Mouse (Mus musculus): ENCODE results near the gene Tmem92. TPM values are rescaled to one million over a fixed set of nuclear protein-coding genes. Genes with fewer than 3 reads are reported as not detected.

Gene Tmem92
- polyA plus RNA-seq, 1 experiment from 2014 or later: not detected

GRCm38 (mm10) chr11:94760799-94761198, 21.7 kb downstream of the Tmem92 start:
- Histone ChIP-seq H3K27me3 (no peaks in the 10 kb centered on the region), H3K27ac (replicated peaks) (no peak overlapping the region), H3K4me3 (no peak overlapping the region), H3K4me2 (replicated peaks) (no peak overlapping the region), H3K36me3 (no peaks in the 10 kb centered on the region), H3K9ac (replicated peaks) (no peak overlapping the region), H3K9me3 (no peaks in the 10 kb centered on the region), H3K4me1 (no peaks in the 10 kb centered on the region)
- ATAC-seq (ENCODE audit: low FRiP score, low read depth): no peak
- 77% methylated on average over 7 of the region's 7 CpGs for WGBS

DNA sequence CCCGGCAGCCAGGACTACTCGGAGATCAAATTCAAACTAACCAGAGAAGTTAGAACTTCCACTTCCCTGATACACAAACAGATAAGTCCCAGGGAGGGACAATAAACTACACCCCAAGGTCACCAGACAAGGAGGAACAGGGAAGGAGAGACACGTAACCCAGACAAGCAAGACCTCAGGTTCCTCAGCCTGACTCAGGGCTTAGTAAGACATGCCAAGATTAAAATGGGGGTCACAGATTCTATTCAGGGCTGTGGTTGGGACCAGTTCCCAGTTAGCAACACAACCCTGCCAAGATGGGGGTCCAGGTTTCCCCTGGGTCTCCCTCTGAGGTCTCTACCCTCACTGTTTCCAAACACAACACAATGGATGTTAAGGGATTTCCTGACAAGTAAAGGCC, 22.1 kb downstream of the Tmem92 start:
- H3K9me3 ChIP-seq: no peaks in the 10 kb centered on the region
- no peaks in the 10 kb centered on the region for H3K27me3 ChIP-seq
- H3K36me3 ChIP-seq: no peaks in the 10 kb centered on the region
- H3K4me2 ChIP-seq (replicated peaks): no peak overlapping the region
- no peak overlapping the region for H3K4me3 ChIP-seq
- no peak overlapping the region for H3K9ac ChIP-seq (replicated peaks)
- no peak for ATAC-seq (ENCODE audit: low FRiP score, low read depth)
- WGBS: 89% methylated on average over 3 of the region's 3 CpGs
- H3K27ac ChIP-seq (replicated peaks): no peak overlapping the region
- no peaks in the 10 kb centered on the region for H3K4me1 ChIP-seq

- 82% methylated on average over 6 of the region's 6 CpGs for WGBS
Measured at GRCm38 (mm10) chr11:94759916-94760315, 22.6 kb downstream of the Tmem92 start.

GRCm38 (mm10) chr11:94752946-94753713, 29.4 kb downstream of the Tmem92 start:
- no peak overlapping the region for H3K27ac ChIP-seq (replicated peaks)
- no peaks in the 10 kb centered on the region for H3K27me3 ChIP-seq
- no peak overlapping the region for H3K4me3 ChIP-seq
- no peaks in the 10 kb centered on the region for H3K4me1 ChIP-seq
- no peaks in the 10 kb centered on the region for H3K9me3 ChIP-seq
- no peak for ATAC-seq (ENCODE audit: low FRiP score, low read depth)
- no peaks in the 10 kb centered on the region for H3K36me3 ChIP-seq
- 65% methylated on average over 2 of the region's 2 CpGs for WGBS
- no peak overlapping the region for H3K9ac ChIP-seq (replicated peaks)
- H3K4me2 ChIP-seq (replicated peaks): no peak overlapping the region

More at GRCm38 (mm10) chr11:94759916-94760315, 22.6 kb downstream of the Tmem92 start:
- no peak overlapping the region for H3K9ac ChIP-seq (replicated peaks)
- ATAC-seq (ENCODE audit: low FRiP score, low read depth): no peak
- H3K36me3 ChIP-seq: no peaks in the 10 kb centered on the region
- no peak overlapping the region for H3K4me3 ChIP-seq
- no peak overlapping the region for H3K27ac ChIP-seq (replicated peaks)
- H3K4me2 ChIP-seq (replicated peaks): no peak overlapping the region
- no peaks in the 10 kb centered on the region for H3K27me3 ChIP-seq
- no peaks in the 10 kb centered on the region for H3K9me3 ChIP-seq
- no peaks in the 10 kb centered on the region for H3K4me1 ChIP-seq

GRCm38 (mm10) chr11:94741732-94742272, 40.7 kb downstream of the Tmem92 start, which contains the start of gene Cdc34b:
Cdc34b (plus strand) TSS chr11:94741782.
- H3K9me3 ChIP-seq: no peaks in the 10 kb centered on the region
- no peaks in the 10 kb centered on the region for H3K4me1 ChIP-seq
- no peak within 1 kb of the TSS for H3K4me3 ChIP-seq
- H3K36me3 ChIP-seq: no peaks in the 10 kb centered on the region
- H3K9ac ChIP-seq (replicated peaks): no peak within 1 kb of the TSS
- WGBS: 75% methylated on average over 28 of the region's 29 CpGs
- no peak within 1 kb of the TSS for H3K4me2 ChIP-seq (replicated peaks)
- no peaks in the 10 kb centered on the region for H3K27me3 ChIP-seq
- no peak for ATAC-seq (ENCODE audit: low FRiP score, low read depth)
- H3K27ac ChIP-seq (replicated peaks): no peak within 1 kb of the TSS

DNA sequence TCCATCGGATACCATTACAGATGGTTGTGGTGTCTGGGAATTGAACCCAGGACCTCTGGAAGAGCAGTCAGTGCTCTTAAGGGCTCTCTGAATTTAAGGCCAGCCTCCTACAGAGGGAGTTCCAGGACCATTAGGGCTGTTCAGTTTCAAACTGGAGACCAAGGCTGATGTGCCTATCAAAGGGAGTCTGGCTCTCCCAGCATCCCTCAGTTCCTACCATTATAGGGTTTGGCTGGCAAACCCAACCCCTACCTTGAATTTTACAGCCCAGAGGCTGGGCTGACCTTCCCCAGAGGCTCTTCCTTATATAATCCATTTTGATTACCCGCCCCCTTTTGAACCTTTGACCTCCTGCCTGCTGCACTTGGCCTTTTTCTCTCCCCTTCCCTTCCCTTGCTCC, 46.8 kb downstream of the Tmem92 start:
- WGBS: 79% methylated on average over 2 of the region's 2 CpGs
- H3K9ac ChIP-seq (replicated peaks): no peak overlapping the region
- H3K4me2 ChIP-seq (replicated peaks): no peak overlapping the region
- no peaks in the 10 kb centered on the region for H3K4me1 ChIP-seq
- H3K36me3 ChIP-seq: no peaks in the 10 kb centered on the region
- no peaks in the 10 kb centered on the region for H3K9me3 ChIP-seq
- ATAC-seq (ENCODE audit: low FRiP score, low read depth): no peak
- H3K27ac ChIP-seq (replicated peaks): no peak overlapping the region
- H3K27me3 ChIP-seq: no peaks in the 10 kb centered on the region
- H3K4me3 ChIP-seq: no peak overlapping the region

DNA sequence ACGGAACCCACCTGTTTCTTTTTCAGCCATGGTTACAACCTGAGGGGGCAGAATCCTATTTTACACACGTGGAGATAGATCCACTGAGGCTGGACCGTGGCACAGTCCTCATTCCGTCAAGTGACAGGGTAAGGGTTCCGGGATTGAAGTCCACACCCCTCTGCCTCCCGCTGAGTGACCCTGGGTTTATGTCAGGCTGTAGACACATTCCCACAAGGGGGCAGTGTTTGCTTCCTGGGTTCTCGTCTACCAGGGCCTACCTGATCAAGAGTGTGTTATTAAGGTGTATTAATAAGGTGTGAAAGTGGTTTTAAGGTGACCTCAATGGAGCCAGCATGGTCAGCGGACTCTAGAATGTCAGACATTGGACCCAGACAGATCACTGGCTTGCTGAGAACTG, 49.7 kb downstream of the Tmem92 start:
- Histone ChIP-seq H3K9ac (replicated peaks) (no peak overlapping the region), H3K4me3 (no peak overlapping the region), H3K36me3 (no peaks in the 10 kb centered on the region), H3K27me3 (no peaks in the 10 kb centered on the region), H3K27ac (replicated peaks) (no peak overlapping the region), H3K4me1 (no peaks in the 10 kb centered on the region), H3K4me2 (replicated peaks) (no peak overlapping the region), H3K9me3 (no peaks in the 10 kb centered on the region)
- ATAC-seq (ENCODE audit: low FRiP score, low read depth): no peak
- WGBS: 44% methylated on average over 8 of the region's 8 CpGs

DNA sequence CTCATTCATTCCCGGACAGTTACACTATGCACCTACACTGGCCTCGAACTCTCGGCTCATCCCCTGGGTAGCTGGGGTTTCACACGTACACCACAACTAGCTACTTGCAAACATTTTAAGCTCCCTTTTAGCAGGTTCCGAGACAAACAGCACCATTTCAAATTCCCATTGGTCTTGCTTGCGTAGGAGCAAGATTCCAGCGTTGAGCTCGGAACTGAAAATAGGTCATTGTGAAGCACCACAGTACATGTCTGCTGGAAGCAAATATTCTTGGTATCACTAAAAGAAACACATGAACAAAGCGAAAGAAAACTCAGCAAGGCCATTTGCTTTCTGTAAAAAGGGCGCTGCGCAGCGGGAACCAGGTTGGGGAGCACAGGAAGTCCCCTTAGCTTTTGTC, 51.3 kb downstream of the Tmem92 start:
- no peak overlapping the region for H3K4me2 ChIP-seq (replicated peaks)
- H3K4me1 ChIP-seq: no peaks in the 10 kb centered on the region
- H3K9ac ChIP-seq (replicated peaks): no peak overlapping the region
- WGBS: 89% methylated on average over 12 of the region's 12 CpGs
- no peak for ATAC-seq (ENCODE audit: low FRiP score, low read depth)
- no peaks in the 10 kb centered on the region for H3K36me3 ChIP-seq
- H3K4me3 ChIP-seq: no peak overlapping the region
- H3K27me3 ChIP-seq: no peaks in the 10 kb centered on the region
- no peak overlapping the region for H3K27ac ChIP-seq (replicated peaks)
- no peaks in the 10 kb centered on the region for H3K9me3 ChIP-seq

DNA sequence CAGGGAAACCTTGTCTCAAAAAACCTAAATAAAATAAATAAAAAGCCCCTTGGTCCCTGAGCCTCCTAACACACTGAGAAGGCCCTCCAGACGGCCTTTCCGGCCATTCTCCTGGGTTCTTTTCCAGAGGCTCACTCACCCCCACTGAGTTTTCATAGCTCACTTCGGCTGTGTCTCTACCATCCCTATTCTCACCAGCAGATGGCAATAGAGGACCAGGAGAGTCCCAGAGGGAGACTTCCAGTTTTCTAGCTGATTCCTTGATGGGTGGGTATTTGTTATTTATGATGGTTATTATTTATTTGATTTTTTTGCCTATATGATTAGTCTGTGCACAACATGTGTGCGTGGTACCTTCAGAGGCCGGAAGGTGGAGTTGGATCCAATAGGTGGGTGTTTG, 52.2 kb downstream of the Tmem92 start:
- H3K9me3 ChIP-seq: no peaks in the 10 kb centered on the region
- ATAC-seq (ENCODE audit: low FRiP score, low read depth): no peak
- 35% methylated on average over 5 of the region's 5 CpGs for WGBS

GRCm38 (mm10) chr11:94729565-94729964, 52.9 kb downstream of the Tmem92 start:
- 33% methylated on average over 4 of the region's 4 CpGs for WGBS

More for the DNA sequence above, 52.2 kb downstream of the Tmem92 start:
- Histone ChIP-seq H3K4me2 (replicated peaks) (no peak overlapping the region), H3K27me3 (no peaks in the 10 kb centered on the region), H3K4me1 (no peaks in the 10 kb centered on the region), H3K9ac (replicated peaks) (no peak overlapping the region), H3K4me3 (no peak overlapping the region), H3K27ac (replicated peaks) (no peak overlapping the region), H3K36me3 (no peaks in the 10 kb centered on the region)

GRCm38 (mm10) chr11:94728545-94728944, 54.0 kb downstream of the Tmem92 start:
- Histone ChIP-seq H3K27ac (replicated peaks) (no peak overlapping the region), H3K4me2 (replicated peaks) (no peak overlapping the region), H3K27me3 (no peaks in the 10 kb centered on the region), H3K4me1 (no peaks in the 10 kb centered on the region), H3K9me3 (no peaks in the 10 kb centered on the region), H3K4me3 (no peak overlapping the region), H3K9ac (replicated peaks) (no peak overlapping the region), H3K36me3 (no peaks in the 10 kb centered on the region)
- 88% methylated on average over 3 of the region's 3 CpGs for WGBS
- no peak for ATAC-seq (ENCODE audit: low FRiP score, low read depth)

More at GRCm38 (mm10) chr11:94729565-94729964, 52.9 kb downstream of the Tmem92 start:
- Histone ChIP-seq H3K27ac (replicated peaks) (no peak overlapping the region), H3K9ac (replicated peaks) (no peak overlapping the region), H3K4me3 (no peak overlapping the region), H3K4me1 (no peaks in the 10 kb centered on the region), H3K27me3 (no peaks in the 10 kb centered on the region), H3K36me3 (no peaks in the 10 kb centered on the region), H3K9me3 (no peaks in the 10 kb centered on the region), H3K4me2 (replicated peaks) (no peak overlapping the region)
- ATAC-seq (ENCODE audit: low FRiP score, low read depth): no peak

DNA sequence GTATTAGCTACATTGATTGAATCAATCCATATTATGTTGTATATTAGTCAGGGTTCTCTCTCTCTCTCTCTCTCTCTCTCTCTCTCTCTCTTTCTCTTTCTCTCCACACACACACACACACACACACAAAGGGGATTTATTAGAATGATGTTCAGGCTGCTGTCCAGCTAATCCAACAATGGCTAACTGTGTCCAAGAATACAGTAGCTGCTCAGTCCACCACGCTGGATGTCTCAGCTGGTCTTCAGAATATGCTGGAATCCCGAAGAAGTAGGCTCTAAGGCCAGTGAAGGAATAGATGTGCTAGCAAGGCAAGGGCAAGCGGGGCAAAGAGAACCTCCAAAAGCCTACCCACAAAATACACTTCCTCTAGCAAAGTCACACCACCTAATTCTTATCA, 55.2 kb downstream of the Tmem92 start:
- H3K27ac ChIP-seq (replicated peaks): no peak overlapping the region
- H3K27me3 ChIP-seq: no peaks in the 10 kb centered on the region
- no peaks in the 10 kb centered on the region for H3K36me3 ChIP-seq
- no peak for ATAC-seq (ENCODE audit: low FRiP score, low read depth)
- no peak overlapping the region for H3K9ac ChIP-seq (replicated peaks)
- H3K9me3 ChIP-seq: no peaks in the 10 kb centered on the region
- no peaks in the 10 kb centered on the region for H3K4me1 ChIP-seq
- no peak overlapping the region for H3K4me2 ChIP-seq (replicated peaks)
- H3K4me3 ChIP-seq: no peak overlapping the region
- WGBS: 92% methylated on average over 3 of the region's 3 CpGs

Measured in midbrain, embryonic 12.5 days (tissue).